Mouse (Mus musculus): ENCODE results near the gene Sox6. TPM values are rescaled to one million over a fixed set of nuclear protein-coding genes. Genes with fewer than 3 reads are reported as not detected.

The Sox6 gene
- total RNA-seq, 1 experiment: 1.2 TPM

DNA sequence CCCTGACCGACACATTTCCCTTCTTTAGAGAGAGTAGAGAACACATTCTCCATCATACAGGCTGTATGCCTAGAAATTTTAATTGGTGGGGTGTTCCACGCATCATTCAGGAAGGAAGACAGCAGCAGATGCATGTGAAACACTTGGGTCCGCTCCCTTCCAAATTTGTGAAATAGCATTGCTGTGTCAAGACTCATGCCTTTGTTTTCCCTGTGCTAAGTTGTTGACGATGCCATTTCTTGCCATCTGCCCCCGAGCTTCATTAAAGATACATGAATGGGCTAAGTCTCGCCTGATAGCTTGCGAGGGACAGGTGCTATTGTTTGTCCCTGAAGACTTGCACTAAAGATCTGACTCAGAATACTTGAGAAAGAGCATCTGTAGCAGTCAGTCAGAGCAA lies 433.7 kb downstream of the Sox6 start:
- no peak for DNase-seq (ENCODE audit: low read depth, low spot score)
- H3K27ac ChIP-seq (ENCODE audit: insufficient read depth, low read depth, low read length, poor library complexity, severe bottlenecking): no peak overlapping the region

GRCm38 (mm10) chr7:115597376-115597775 lies 441.2 kb downstream of the Sox6 start:
- Histone ChIP-seq H3K4me3 (ENCODE audit: insufficient read depth in 1 of 2, low read depth in 1 of 2, low read length in 2 of 2, poor library complexity in 1 of 2, severe bottlenecking in 1 of 2) (no peak overlapping the region), H3K36me3 (ENCODE audit: control insufficient read depth, insufficient read depth, low read length, poor library complexity, severe bottlenecking) (no peaks in the 10 kb centered on the region), H3K9ac (ENCODE audit: insufficient read depth, low read depth, low read length, poor library complexity, severe bottlenecking) (no peak overlapping the region), H3K27ac (ENCODE audit: insufficient read depth, low read depth, low read length, poor library complexity, severe bottlenecking) (no peak overlapping the region), H3K4me1 (ENCODE audit: control insufficient read depth in 2 of 2, insufficient read depth in 2 of 2, low read length in 2 of 2, poor library complexity in 1 of 2) (no peaks in the 10 kb centered on the region), H3K9me3 (ENCODE audit: control insufficient read depth, insufficient read depth, low read depth, low read length) (no peaks in the 10 kb centered on the region)
- in situ Hi-C loops (cut with MboI; ENCODE audit: low sequenced_read_pairs in 2 of 2, unreplicated experiment in 2 of 2): no loop called here
- no peak for DNase-seq (ENCODE audit: low read depth, low spot score)
- no peak for TF ChIP-seq ZC3H11A (IDR thresholded peaks at IDR 0.05; ENCODE audit: borderline replicate concordance, low read depth, low read length)
- no peak for TF ChIP-seq CHD2 (IDR thresholded peaks at IDR 0.05; ENCODE audit: low read depth, low read length)
- no peak for TF ChIP-seq MAFK (IDR thresholded peaks at IDR 0.05; ENCODE audit: insufficient read depth, low read depth, low read length)
- TF ChIP-seq HCFC1 (IDR thresholded peaks at IDR 0.05; ENCODE audit: borderline replicate concordance, insufficient read depth, low read length): no peak
- TF ChIP-seq ZNF384 (IDR thresholded peaks at IDR 0.05; ENCODE audit: low read depth, low read length): no peak

More for the DNA sequence above, 433.7 kb downstream of the Sox6 start:
- no peak for TF ChIP-seq ZNF384 (IDR thresholded peaks at IDR 0.05; ENCODE audit: low read depth, low read length)
- TF ChIP-seq ZC3H11A (IDR thresholded peaks at IDR 0.05; ENCODE audit: borderline replicate concordance, low read depth, low read length): no peak
- no peak for TF ChIP-seq MAFK (IDR thresholded peaks at IDR 0.05; ENCODE audit: insufficient read depth, low read depth, low read length)
- TF ChIP-seq HCFC1 (IDR thresholded peaks at IDR 0.05; ENCODE audit: borderline replicate concordance, insufficient read depth, low read length): no peak
- no peak for TF ChIP-seq CHD2 (IDR thresholded peaks at IDR 0.05; ENCODE audit: low read depth, low read length)
- Histone ChIP-seq H3K36me3 (ENCODE audit: control insufficient read depth, insufficient read depth, low read length, poor library complexity, severe bottlenecking) (no peaks in the 10 kb centered on the region), H3K9ac (ENCODE audit: insufficient read depth, low read depth, low read length, poor library complexity, severe bottlenecking) (no peak overlapping the region), H3K9me3 (ENCODE audit: control insufficient read depth, insufficient read depth, low read depth, low read length) (no peaks in the 10 kb centered on the region), H3K4me1 (ENCODE audit: control insufficient read depth in 2 of 2, insufficient read depth in 2 of 2, low read length in 2 of 2, poor library complexity in 1 of 2) (no peaks in the 10 kb centered on the region), H3K4me3 (ENCODE audit: insufficient read depth in 1 of 2, low read depth in 1 of 2, low read length in 2 of 2, poor library complexity in 1 of 2, severe bottlenecking in 1 of 2) (no peak overlapping the region)
- in situ Hi-C loops (cut with MboI; ENCODE audit: low sequenced_read_pairs in 2 of 2, unreplicated experiment in 2 of 2): no loop called here

GRCm38 (mm10) chr7:115580461-115580860 lies 458.1 kb downstream of the Sox6 start:
- TF ChIP-seq CHD2 (IDR thresholded peaks at IDR 0.05; ENCODE audit: low read depth, low read length) (no peak), HCFC1 (IDR thresholded peaks at IDR 0.05; ENCODE audit: borderline replicate concordance, insufficient read depth, low read length) (no peak), ZC3H11A (IDR thresholded peaks at IDR 0.05; ENCODE audit: borderline replicate concordance, low read depth, low read length) (no peak)
- Histone ChIP-seq H3K36me3 (ENCODE audit: control insufficient read depth, insufficient read depth, low read length, poor library complexity, severe bottlenecking) (no peaks in the 10 kb centered on the region), H3K4me3 (ENCODE audit: insufficient read depth in 1 of 2, low read depth in 1 of 2, low read length in 2 of 2, poor library complexity in 1 of 2, severe bottlenecking in 1 of 2) (no peak overlapping the region), H3K4me1 (ENCODE audit: control insufficient read depth in 2 of 2, insufficient read depth in 2 of 2, low read length in 2 of 2, poor library complexity in 1 of 2) (no peaks in the 10 kb centered on the region), H3K9me3 (ENCODE audit: control insufficient read depth, insufficient read depth, low read depth, low read length) (no peaks in the 10 kb centered on the region), H3K27ac (ENCODE audit: insufficient read depth, low read depth, low read length, poor library complexity, severe bottlenecking) (no peak overlapping the region), H3K9ac (ENCODE audit: insufficient read depth, low read depth, low read length, poor library complexity, severe bottlenecking) (no peak overlapping the region)
- in situ Hi-C loops (cut with MboI; ENCODE audit: low sequenced_read_pairs in 2 of 2, unreplicated experiment in 2 of 2): no loop called here
- DNase-seq (ENCODE audit: low read depth, low spot score): no peak

GRCm38 (mm10) chr7:115579826-115580225 lies 458.8 kb downstream of the Sox6 start:
- no peak for TF ChIP-seq ZNF384 (IDR thresholded peaks at IDR 0.05; ENCODE audit: low read depth, low read length)
- TF ChIP-seq CHD2 (IDR thresholded peaks at IDR 0.05; ENCODE audit: low read depth, low read length): no peak
- no peak for TF ChIP-seq HCFC1 (IDR thresholded peaks at IDR 0.05; ENCODE audit: borderline replicate concordance, insufficient read depth, low read length)
- TF ChIP-seq ZC3H11A (IDR thresholded peaks at IDR 0.05; ENCODE audit: borderline replicate concordance, low read depth, low read length): no peak
- TF ChIP-seq MAFK (IDR thresholded peaks at IDR 0.05; ENCODE audit: insufficient read depth, low read depth, low read length): no peak
- no peak overlapping the region for H3K9ac ChIP-seq (ENCODE audit: insufficient read depth, low read depth, low read length, poor library complexity, severe bottlenecking)
- DNase-seq (ENCODE audit: low read depth, low spot score): no peak
- no peak overlapping the region for H3K4me3 ChIP-seq (ENCODE audit: insufficient read depth in 1 of 2, low read depth in 1 of 2, low read length in 2 of 2, poor library complexity in 1 of 2, severe bottlenecking in 1 of 2)
- no peaks in the 10 kb centered on the region for H3K36me3 ChIP-seq (ENCODE audit: control insufficient read depth, insufficient read depth, low read length, poor library complexity, severe bottlenecking)
- in situ Hi-C loops (cut with MboI; ENCODE audit: low sequenced_read_pairs in 2 of 2, unreplicated experiment in 2 of 2): no loop called here
- H3K27ac ChIP-seq (ENCODE audit: insufficient read depth, low read depth, low read length, poor library complexity, severe bottlenecking): no peak overlapping the region
- no peaks in the 10 kb centered on the region for H3K9me3 ChIP-seq (ENCODE audit: control insufficient read depth, insufficient read depth, low read depth, low read length)
- H3K4me1 ChIP-seq (ENCODE audit: control insufficient read depth in 2 of 2, insufficient read depth in 2 of 2, low read length in 2 of 2, poor library complexity in 1 of 2): no peaks in the 10 kb centered on the region

GRCm38 (mm10) chr7:115576387-115576786 lies 462.2 kb downstream of the Sox6 start:
- in situ Hi-C loops (cut with MboI; ENCODE audit: low sequenced_read_pairs in 2 of 2, unreplicated experiment in 2 of 2): no loop called here
- DNase-seq (ENCODE audit: low read depth, low spot score): no peak

More at GRCm38 (mm10) chr7:115576387-115576786, 462.2 kb downstream of the Sox6 start:
- H3K9ac ChIP-seq (ENCODE audit: insufficient read depth, low read depth, low read length, poor library complexity, severe bottlenecking): no peak overlapping the region
- H3K27ac ChIP-seq (ENCODE audit: insufficient read depth, low read depth, low read length, poor library complexity, severe bottlenecking): no peak overlapping the region
- TF ChIP-seq HCFC1 (IDR thresholded peaks at IDR 0.05; ENCODE audit: borderline replicate concordance, insufficient read depth, low read length): no peak
- TF ChIP-seq MAFK (IDR thresholded peaks at IDR 0.05; ENCODE audit: insufficient read depth, low read depth, low read length): no peak
- no peak for TF ChIP-seq ZNF384 (IDR thresholded peaks at IDR 0.05; ENCODE audit: low read depth, low read length)
- no peak for TF ChIP-seq ZC3H11A (IDR thresholded peaks at IDR 0.05; ENCODE audit: borderline replicate concordance, low read depth, low read length)
- no peak for TF ChIP-seq CHD2 (IDR thresholded peaks at IDR 0.05; ENCODE audit: low read depth, low read length)
- H3K4me3 ChIP-seq (ENCODE audit: insufficient read depth in 1 of 2, low read depth in 1 of 2, low read length in 2 of 2, poor library complexity in 1 of 2, severe bottlenecking in 1 of 2): no peak overlapping the region
- no peaks in the 10 kb centered on the region for H3K36me3 ChIP-seq (ENCODE audit: control insufficient read depth, insufficient read depth, low read length, poor library complexity, severe bottlenecking)
- no peaks in the 10 kb centered on the region for H3K9me3 ChIP-seq (ENCODE audit: control insufficient read depth, insufficient read depth, low read depth, low read length)
- H3K4me1 ChIP-seq (ENCODE audit: control insufficient read depth in 2 of 2, insufficient read depth in 2 of 2, low read length in 2 of 2, poor library complexity in 1 of 2): no peaks in the 10 kb centered on the region
